Mouse (Mus musculus) cerebellum, postnatal 36 days (tissue): Measurements from ENCODE around the gene Gm21970.

Source experiments
- DNase-seq, 2 experiments: peaks; one replicate each; pipeline ENCODE4 v3.0.0; 2021 to 2022; ENCODE audit warnings: mixed read lengths in 2 of 2

The Gm21970 gene

DNA sequence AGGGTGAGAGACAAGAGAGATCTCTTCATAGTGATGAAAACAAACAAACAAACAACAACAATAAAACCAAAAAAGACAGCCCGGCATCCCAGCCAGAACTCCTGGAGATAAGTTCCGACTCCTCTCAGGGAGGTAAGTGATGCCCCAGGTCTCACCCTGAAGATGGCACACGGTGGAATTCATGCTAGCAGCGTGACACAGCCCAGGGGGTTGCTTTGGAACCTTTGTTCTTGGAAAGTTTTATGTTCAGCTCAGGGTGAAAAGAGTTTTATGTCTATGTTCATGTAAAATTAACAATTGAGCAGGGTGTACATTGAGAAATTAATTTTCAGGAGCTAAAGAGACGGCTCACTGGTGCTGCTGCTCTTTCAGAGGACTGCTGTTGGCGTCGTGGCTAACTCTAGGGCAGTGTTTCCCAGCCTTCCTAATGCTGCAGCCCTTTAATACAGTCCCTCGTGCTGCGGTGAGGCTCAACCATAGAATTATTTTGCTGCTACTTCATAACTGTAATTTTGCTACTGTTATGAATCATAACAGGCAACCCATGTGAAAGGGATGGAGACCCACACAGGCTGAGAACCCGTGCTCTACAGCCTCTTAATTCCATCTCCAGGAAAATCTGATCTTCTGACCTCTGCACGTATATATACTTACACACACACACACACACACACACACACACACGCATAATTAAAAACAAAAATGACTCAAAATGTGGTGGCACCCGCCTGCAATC lies 74.2 kb downstream of the Gm21970 start:
- DNase-seq: no peak

DNA sequence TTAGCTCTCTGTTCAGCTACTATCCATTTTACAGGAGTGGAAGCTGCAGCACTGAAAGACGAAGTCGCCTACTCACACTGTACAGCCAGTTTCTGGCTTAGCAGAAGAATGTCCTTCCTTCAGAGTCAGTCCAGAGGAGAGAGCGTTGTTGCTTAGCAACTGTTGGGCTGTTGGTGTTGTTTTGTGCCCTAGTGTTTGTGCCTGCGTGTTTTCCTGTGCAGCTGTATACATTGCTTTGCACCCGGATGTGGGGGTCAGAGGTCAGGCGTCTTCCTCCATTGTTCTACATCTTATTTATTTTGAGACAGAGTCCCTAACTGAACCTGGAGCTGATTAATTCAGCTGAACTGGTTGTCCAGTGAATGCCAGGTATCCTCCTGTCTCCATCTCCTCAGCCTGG lies 75.0 kb downstream of the Gm21970 start:
- DNase-seq: no peak
